ENCODE assay signal across 10 mouse cellular contexts in genomic region chr11:59393591-59393990, GRCm38 (mm10). TPM values are rescaled to one million over a fixed set of nuclear protein-coding genes. Genes with fewer than 3 reads are reported as not detected.
DNase-seq lines count a peak whose midpoint lies in the region; ATAC-seq and TF ChIP-seq lines count a peak whose summit lies in the region.
"Had no signal": no experiment of that assay in that cellular context is flagged by ENCODE, and none has a peak within 500 bp of the region (broad histone marks: within the 10 kb centered on the region; RNA-seq: fewer than 3 reads in every experiment).

No protein-coding gene starts in this region.

- ATAC-seq in kidney, embryonic 16.5 days (ENCODE audit: low FRiP score, low TSS enrichment): no peak
- peak; percentile 63; the same call in 1 of the 2 replicates for ATAC-seq in intestine, embryonic 15.5 days
- no peak for ATAC-seq in midbrain, postnatal 0 days (ENCODE audit: low FRiP score)
- no peak for ATAC-seq in inflammation-experienced regulatory T-cells, adult 6 months

- DNase-seq in kidney, adult 11 months: no peak
- peak; percentile 88 for DNase-seq in adrenal gland, adult 8-10 months
- peak; percentile 74 for DNase-seq in midbrain, postnatal 0 days (ENCODE audit: low spot score)
- no peak for DNase-seq in spleen, adult 18-20 months

- H3K4me3 ChIP-seq in kidney, embryonic 16.5 days (ENCODE audit: low read length): no peak overlapping the region
- no peak overlapping the region for H3K4me3 ChIP-seq in embryonic fibroblast, embryonic 13.5 days (ENCODE audit: insufficient read depth, low read length)
- H3K4me3 ChIP-seq in intestine, embryonic 15.5 days (replicated peaks): no peak overlapping the region
- H3K4me3 ChIP-seq in midbrain, postnatal 0 days (ENCODE audit: low read depth, low read length): no peak overlapping the region
- H3K4me3 ChIP-seq: myocyte had no signal

- no peaks in the 10 kb centered on the region for H3K36me3 ChIP-seq in kidney, embryonic 16.5 days (ENCODE audit: insufficient read depth, low read length)
- no peaks in the 10 kb centered on the region for H3K36me3 ChIP-seq in intestine, embryonic 15.5 days
- H3K36me3 ChIP-seq in midbrain, postnatal 0 days (ENCODE audit: insufficient read depth, low read length): no peaks in the 10 kb centered on the region

- peak overlapping the region; percentile 24 for H3K4me2 ChIP-seq in kidney, embryonic 16.5 days (replicated peaks; ENCODE audit: low read depth, low read length)
- no peak overlapping the region for H3K4me2 ChIP-seq in intestine, embryonic 15.5 days (replicated peaks)
- H3K4me2 ChIP-seq in midbrain, postnatal 0 days (ENCODE audit: low read depth, low read length, poor library complexity, severe bottlenecking): no peak overlapping the region

- H3K27me3 ChIP-seq in kidney, embryonic 16.5 days (ENCODE audit: insufficient read depth, low read length): no peaks in the 10 kb centered on the region
- no peaks in the 10 kb centered on the region for H3K27me3 ChIP-seq in intestine, embryonic 15.5 days (replicated peaks)
- H3K27me3 ChIP-seq in midbrain, postnatal 0 days (ENCODE audit: insufficient read depth, low read length): no peaks in the 10 kb centered on the region

- no peak overlapping the region for H3K27ac ChIP-seq in kidney, embryonic 16.5 days (ENCODE audit: low read length)
- peak overlapping the region; percentile 93 for H3K27ac ChIP-seq in embryonic fibroblast, embryonic 13.5 days (ENCODE audit: insufficient read depth, low read length)
- H3K27ac ChIP-seq in intestine, embryonic 15.5 days: no peak overlapping the region
- H3K27ac ChIP-seq in midbrain, postnatal 0 days (ENCODE audit: low read depth, low read length): no peak overlapping the region

- WGBS in kidney, embryonic 16.5 days: 26% methylated on average over 9 of the region's 9 CpGs
- 43% methylated on average over 9 of the region's 9 CpGs for WGBS in intestine, embryonic 15.5 days
- WGBS in midbrain, postnatal 0 days: 19% methylated on average over 9 of the region's 9 CpGs

- H3K4me1 ChIP-seq in kidney, embryonic 16.5 days (ENCODE audit: insufficient read depth, low read length): peaks cover 14% of the 10 kb centered on the region
- H3K4me1 ChIP-seq in embryonic fibroblast, embryonic 13.5 days (ENCODE audit: control insufficient read depth, insufficient read depth, low read length): peaks cover 4% of the 10 kb centered on the region; the same call in 1 of the 2 replicates
- peaks cover 14% of the 10 kb centered on the region; the same call in 1 of the 2 replicates for H3K4me1 ChIP-seq in intestine, embryonic 15.5 days (replicated peaks)
- no peaks in the 10 kb centered on the region for H3K4me1 ChIP-seq in midbrain, postnatal 0 days (ENCODE audit: insufficient read depth, low read length)

- no peak for TF ChIP-seq CTCF in embryonic fibroblast, embryonic 13.5 days (IDR thresholded peaks at IDR 0.05; ENCODE audit: borderline replicate concordance, insufficient read depth, low read length)
- TF ChIP-seq CTCF in midbrain, postnatal 0 days (IDR thresholded peaks at IDR 0.05): no peak

- TF ChIP-seq POLR2A in embryonic fibroblast, embryonic 13.5 days (IDR thresholded peaks at IDR 0.05; ENCODE audit: low read depth, low read length): no peak

- no peaks in the 10 kb centered on the region for H3K9me3 ChIP-seq in kidney, embryonic 16.5 days (ENCODE audit: low read length)
- no peaks in the 10 kb centered on the region for H3K9me3 ChIP-seq in intestine, embryonic 15.5 days
- no peaks in the 10 kb centered on the region for H3K9me3 ChIP-seq in midbrain, postnatal 0 days (ENCODE audit: low read length)

- no peak overlapping the region for H3K9ac ChIP-seq in kidney, embryonic 16.5 days (replicated peaks; ENCODE audit: low read length)
- no peak overlapping the region for H3K9ac ChIP-seq in intestine, embryonic 15.5 days
- H3K9ac ChIP-seq in midbrain, postnatal 0 days (replicated peaks; ENCODE audit: low read length, poor library complexity, severe bottlenecking): no peak overlapping the region

RNA-seq across cellular contexts. Expression of gene Prss38, which starts 18.1 kb away (rescaled TPM):
- not detected in 2 replicates for polyA plus RNA-seq in kidney, embryonic 16.5 days (2015; fragmentation: Nextera tagmentation; extraction: Ambion mirVana)
- total RNA-seq in adrenal gland, adult 8-10 months (2022): not detected
- not detected in 2 replicates for polyA plus RNA-seq in embryonic fibroblast, embryonic 13.5 days (2011; ENCODE audit: insufficient read length, low read depth, missing spikeins)
- not detected in 2 replicates for polyA plus RNA-seq in intestine, embryonic 15.5 days (2015; fragmentation: Nextera tagmentation; extraction: Ambion mirVana)
- total RNA-seq in midbrain, postnatal 0 days (2014; rRNA removed): not detected in 2 replicates
- 0.22 TPM in 1 of 2 replicates, not detected in the other for polyA plus RNA-seq in midbrain, postnatal 0 days (2015; fragmentation: Nextera tagmentation; extraction: Ambion mirVana)
- under 1 TPM in 1 of 3 experiments, not detected in 2; 0.27 TPM for polyA plus RNA-seq in inflammation-experienced regulatory T-cells, adult 6 months (2017; shearing (Covaris generic))
- polyA plus RNA-seq: heart, embryonic 16.5 days; myocyte had no signal

RNA-seq across cellular contexts. Expression of gene Jmjd4, which starts 56.3 kb away (rescaled TPM):
- 13.0 and 13.6 TPM in 2 replicates for polyA plus RNA-seq in kidney, embryonic 16.5 days (2015; fragmentation: Nextera tagmentation; extraction: Ambion mirVana)
- 10 to 100 TPM; 10.4 to 12.1 (median 11.1) TPM for total RNA-seq in adrenal gland, adult 8-10 months (2022)
- 7.2 and 9.1 TPM in 2 replicates for polyA plus RNA-seq in embryonic fibroblast, embryonic 13.5 days (2011; ENCODE audit: insufficient read length, low read depth, missing spikeins)
- 9.3 and 9.4 TPM in 2 replicates for polyA plus RNA-seq in intestine, embryonic 15.5 days (2015; fragmentation: Nextera tagmentation; extraction: Ambion mirVana)
- 38.0 and 39.8 TPM in 2 replicates for total RNA-seq in midbrain, postnatal 0 days (2014; rRNA removed)
- polyA plus RNA-seq in midbrain, postnatal 0 days (2015; fragmentation: Nextera tagmentation; extraction: Ambion mirVana): 22.7 and 24.0 TPM in 2 replicates
- polyA plus RNA-seq in inflammation-experienced regulatory T-cells, adult 6 months (2017; shearing (Covaris generic)): 1 to 10 TPM; 3.6 to 5.8 (median 5.2) TPM

RNA-seq across cellular contexts. Expression of gene Snap47, which starts 57.4 kb away (rescaled TPM):
- polyA plus RNA-seq in kidney, embryonic 16.5 days (2015; fragmentation: Nextera tagmentation; extraction: Ambion mirVana): 119 and 124 TPM in 2 replicates
- total RNA-seq in adrenal gland, adult 8-10 months (2022): 100 to 1,000 TPM; 106 to 112 (median 108) TPM
- 90.8 and 91.0 TPM in 2 replicates for polyA plus RNA-seq in embryonic fibroblast, embryonic 13.5 days (2011; ENCODE audit: insufficient read length, low read depth, missing spikeins)
- 78.1 and 82.9 TPM in 2 replicates for polyA plus RNA-seq in intestine, embryonic 15.5 days (2015; fragmentation: Nextera tagmentation; extraction: Ambion mirVana)
- total RNA-seq in midbrain, postnatal 0 days (2014; rRNA removed): 465 and 467 TPM in 2 replicates
- 588 and 631 TPM in 2 replicates for polyA plus RNA-seq in midbrain, postnatal 0 days (2015; fragmentation: Nextera tagmentation; extraction: Ambion mirVana)
- 10 to 100 TPM; 42.0 to 62.2 (median 50.1) TPM for polyA plus RNA-seq in inflammation-experienced regulatory T-cells, adult 6 months (2017; shearing (Covaris generic))

Comparison
In these comparisons a context has a peak if more than half of its experiments do, and no peak if none do; other contexts are left out.
1. DNase-seq: peak in adrenal gland, adult 8-10 months (single experiment) and midbrain, postnatal 0 days (single experiment); none in kidney, adult 11 months (single experiment) and spleen, adult 18-20 months (0 of 2).